Mouse (Mus musculus) Muller cell, postnatal 12 days (primary cell): ENCODE measurements at regions not wholly inside any gene's neighbourhood (a gene's known extent, or its start where the extent isn't known, plus 50 kb on each side); places are given as distances from the start of the nearest gene placed in this dataset.

Experiments used
- DNase-seq: peaks from one replicate; pipeline ENCODE4 v3.0.0-alpha.2; 2015; ENCODE audit errors: inconsistent ontology term

DNA sequence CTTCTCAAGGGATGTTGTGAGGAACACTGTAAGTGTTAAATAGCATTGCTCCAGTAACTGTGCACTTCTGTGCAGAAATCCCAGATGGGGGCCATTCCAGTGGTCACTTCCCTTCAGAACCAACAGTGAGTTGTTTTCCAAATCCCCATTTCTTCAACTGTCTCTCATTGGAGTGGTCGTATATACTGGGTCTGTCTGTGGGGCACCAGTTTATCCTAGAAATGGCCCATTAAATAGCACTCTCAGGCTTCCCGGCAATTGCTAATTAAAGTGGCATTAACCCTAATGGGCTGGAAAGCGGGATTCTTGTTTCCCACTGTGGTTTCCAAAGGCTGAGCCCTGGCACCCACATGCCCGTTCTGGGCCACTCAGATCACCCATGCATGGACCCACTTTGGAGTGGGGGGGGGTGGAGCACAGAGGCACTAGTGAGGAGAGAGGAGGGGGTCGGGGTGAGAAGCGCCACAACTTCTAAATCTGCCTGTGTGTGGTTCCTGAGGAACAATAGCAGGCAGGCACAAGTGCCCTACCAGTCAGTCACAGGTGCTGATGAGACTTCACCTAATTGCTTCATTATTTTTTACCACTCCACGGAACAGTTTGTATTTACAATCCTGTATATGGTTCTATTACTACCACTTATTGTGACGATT is 78.1 kb downstream of the Fam204a start:
- DNase-seq: no peak

DNA sequence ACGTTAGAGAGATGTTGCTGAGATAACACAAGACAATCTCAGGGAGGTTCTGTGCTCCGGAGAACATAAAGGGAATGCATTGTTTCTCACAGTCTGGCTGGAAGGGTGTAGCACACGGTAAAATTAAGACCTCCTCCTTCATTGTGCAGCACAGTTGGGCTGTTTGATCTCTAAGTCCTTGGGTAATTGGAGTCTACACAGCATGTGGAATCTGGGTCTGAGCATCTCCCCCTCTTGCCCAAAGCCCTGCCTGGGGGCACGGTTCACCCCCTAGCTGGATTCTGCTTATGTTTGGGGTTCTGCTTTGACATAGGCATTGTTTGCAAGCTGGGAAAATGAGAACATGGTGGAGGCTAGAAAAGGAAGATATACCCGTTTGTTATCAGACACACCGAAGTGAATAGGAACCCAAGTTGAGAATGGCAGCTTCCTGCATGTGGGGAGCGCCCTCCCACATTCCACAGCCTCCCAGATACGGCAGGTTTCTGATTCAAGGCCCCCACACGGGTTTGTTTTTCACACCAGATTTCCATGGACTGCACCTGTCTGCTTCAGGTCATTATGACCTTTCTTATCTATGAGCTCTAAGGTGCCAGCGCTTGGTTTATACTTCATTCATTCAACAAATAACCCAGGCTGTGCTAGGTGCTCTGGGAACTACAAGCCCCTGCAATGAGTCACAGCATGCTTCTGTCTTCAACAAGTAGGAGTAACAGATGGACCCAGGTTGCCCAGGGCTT is 79.9 kb downstream of the Fam204a start:
- DNase-seq: no peak

GRCm38 (mm10) chr19:60145242-60145641 is 81.3 kb downstream of the Fam204a start:
- no peak for DNase-seq

DNA sequence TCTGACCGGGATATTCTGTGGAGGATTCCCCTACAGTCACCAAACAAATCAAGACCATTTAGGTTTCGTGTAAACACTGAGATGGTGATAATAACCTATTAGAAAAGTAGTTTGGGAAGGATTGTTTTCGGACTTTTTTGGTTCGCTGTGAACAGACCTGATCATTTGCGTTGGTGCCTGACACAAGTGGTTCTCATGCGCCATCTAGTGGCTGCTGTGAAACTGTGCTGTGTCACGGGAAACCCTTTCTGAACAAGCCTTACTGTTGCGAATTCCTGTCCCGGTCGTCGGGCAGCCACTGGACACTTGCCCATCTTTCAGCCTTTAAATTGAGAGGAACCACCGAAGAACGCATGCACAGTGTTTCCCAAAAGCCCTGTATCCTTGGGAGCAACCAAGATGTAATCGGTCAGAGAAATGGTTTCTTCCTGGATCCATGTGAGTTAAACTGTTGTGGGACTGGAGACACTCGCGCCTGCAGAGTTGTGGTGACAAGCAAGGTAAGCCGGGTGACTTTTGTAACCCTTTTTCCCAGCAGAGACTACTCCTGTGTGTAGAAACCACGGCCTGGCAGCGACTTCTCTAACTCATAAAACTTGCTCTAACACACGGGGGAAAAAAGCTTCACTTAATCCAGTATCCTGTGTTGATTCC is 82.0 kb downstream of the Fam204a start:
- peak; percentile 79 for DNase-seq

GRCm38 (mm10) chr19:60138881-60139280 is 87.6 kb downstream of the Fam204a start:
- peak; percentile 61 for DNase-seq

- DNase-seq: no peak
Measured at GRCm38 (mm10) chr19:60136491-60136890, 90.0 kb downstream of the Fam204a start.

GRCm38 (mm10) chr19:60134447-60135328 is 91.8 kb downstream of the Fam204a start:
- no peak for DNase-seq

- no peak for DNase-seq
Measured at GRCm38 (mm10) chr19:60129635-60130034, 96.9 kb downstream of the Fam204a start.

GRCm38 (mm10) chr19:60124638-60125037 is 101.9 kb downstream of the Fam204a start:
- DNase-seq: no peak

GRCm38 (mm10) chr19:60120917-60121316 is 105.6 kb downstream of the Fam204a start:
- DNase-seq: no peak

DNA sequence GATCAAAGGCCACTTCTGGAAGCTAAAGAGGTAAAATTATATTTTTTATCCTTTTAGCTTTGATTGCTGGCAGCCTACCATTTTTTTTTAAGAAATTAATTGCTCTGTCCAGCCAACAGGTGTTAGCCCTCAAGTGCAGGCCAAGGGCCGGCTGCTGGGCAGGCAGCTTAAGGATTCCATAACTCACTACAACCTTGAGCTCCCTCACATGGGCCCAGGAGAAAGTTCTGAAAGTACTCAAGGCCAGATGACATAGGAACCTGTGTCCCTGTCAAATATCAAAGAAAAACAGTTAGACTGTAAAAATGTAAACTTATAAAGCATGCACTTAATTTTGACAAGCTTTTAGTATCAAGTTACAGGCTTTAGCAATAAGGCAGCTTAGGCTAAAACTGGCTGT is 107.5 kb downstream of the Fam204a start:
- DNase-seq: no peak

DNA sequence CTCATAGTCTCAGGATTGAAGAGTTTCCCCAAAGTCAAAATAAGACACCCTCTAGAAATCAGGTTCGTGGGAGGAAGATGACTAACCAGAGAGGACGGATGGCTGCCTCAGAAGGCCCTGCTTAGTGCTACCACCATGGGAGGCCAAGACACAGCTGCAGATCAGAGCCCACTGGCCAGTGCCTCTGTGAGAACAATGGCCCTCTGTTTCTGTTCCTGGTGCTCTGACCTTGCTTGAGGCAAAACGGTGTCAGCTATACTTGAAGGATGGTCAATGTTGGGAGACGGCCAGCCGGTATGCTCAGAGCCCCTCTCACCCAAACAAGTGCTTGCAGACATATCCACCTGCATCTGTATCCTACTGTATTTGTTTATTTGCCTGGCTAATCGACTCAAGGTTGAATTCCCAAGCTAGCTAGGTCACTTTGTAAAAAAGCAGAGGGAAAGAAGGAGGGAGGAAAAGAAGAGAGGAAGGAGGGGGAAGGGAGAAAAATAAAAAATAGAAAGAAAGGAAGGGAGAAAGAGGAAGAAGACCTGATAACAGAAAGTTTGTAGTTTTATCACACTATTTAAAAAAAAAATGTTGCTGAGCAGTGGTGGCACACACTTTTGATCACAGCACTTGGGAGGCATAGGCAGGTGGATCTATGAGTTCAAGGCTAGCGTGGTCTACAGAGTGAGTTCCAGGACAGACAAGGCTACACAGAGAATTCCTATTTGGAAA is 112.7 kb downstream of the Fam204a start:
- peak; percentile 71 for DNase-seq

GRCm38 (mm10) chr19:60110278-60110677 is 116.2 kb downstream of the Fam204a start:
- DNase-seq: no peak

GRCm38 (mm10) chr19:60109488-60109887 is 117.0 kb downstream of the Fam204a start:
- peak; percentile 24 for DNase-seq

- no peak for DNase-seq
Measured at GRCm38 (mm10) chr19:60097915-60098314, 128.6 kb downstream of the Fam204a start.

DNA sequence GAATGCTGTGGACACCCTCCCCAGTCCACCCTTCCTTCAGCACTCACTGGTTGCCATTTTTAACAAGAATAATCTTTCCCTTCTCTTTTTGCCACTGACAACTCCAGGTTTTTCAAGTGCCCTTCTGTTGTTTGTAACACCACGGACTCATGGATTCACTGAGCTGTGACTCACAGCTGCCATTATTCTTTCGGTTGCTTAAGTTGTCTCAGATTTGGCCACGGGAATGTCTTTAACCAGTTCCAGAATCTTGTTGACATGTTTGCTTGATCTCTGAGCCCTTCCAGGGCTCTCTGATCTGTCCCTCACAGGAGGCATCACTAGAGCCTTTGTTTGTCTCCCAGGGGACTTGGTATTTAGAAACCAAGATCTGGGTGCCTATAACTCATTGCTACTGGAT is 131.5 kb upstream of the Rab11fip2 start:
- DNase-seq: peak; percentile 19

DNA sequence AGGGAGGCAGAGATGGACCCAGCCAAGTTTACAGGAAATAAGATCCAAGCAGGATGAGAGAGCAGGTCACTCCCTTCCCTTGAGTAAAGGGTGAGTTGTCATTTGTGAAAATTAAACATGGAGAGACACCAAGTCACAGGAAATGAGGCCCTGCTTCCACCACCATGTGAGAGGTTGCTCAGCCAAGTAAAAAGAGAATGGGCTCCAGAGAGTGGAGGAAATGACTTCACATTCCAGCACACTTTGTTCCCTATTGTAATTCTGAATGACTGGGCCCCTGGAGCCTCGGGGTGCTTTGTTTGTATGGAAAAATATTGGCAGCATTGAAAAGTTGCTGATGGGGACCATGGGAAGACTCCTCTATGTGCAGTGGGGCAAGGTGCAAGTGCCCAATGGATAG is 129.9 kb upstream of the Rab11fip2 start:
- peak; percentile 70 for DNase-seq

GRCm38 (mm10) chr19:60066183-60066582 is 122.7 kb upstream of the Rab11fip2 start:
- DNase-seq: no peak

- no peak for DNase-seq
Measured at GRCm38 (mm10) chr19:60055121-60055874, 111.8 kb upstream of the Rab11fip2 start.

- DNase-seq: no peak
Measured at GRCm38 (mm10) chr19:60051151-60051550, 107.7 kb upstream of the Rab11fip2 start.
